Mouse (Mus musculus) CH12.LX (cell line): ENCODE measurements around the gene Hdac4. TPM values are rescaled to one million over a fixed set of nuclear protein-coding genes. Genes with fewer than 3 reads are reported as not detected.

Experiments
- DNase-seq: peaks from one replicate; pipeline ENCODE4 v3.0.0-alpha.2; 2013; ENCODE audit errors: extremely low read depth
- H3K27ac ChIP-seq: 2 replicates; pipeline ENCODE4 v1.5.1; 2012; ENCODE audit warnings: low read depth, mild to moderate bottlenecking, control low read depth, moderate library complexity; ENCODE audit not compliant: insufficient read depth
- H3K27me3 ChIP-seq: replicated peaks from 2 replicates; pipeline ENCODE3; 2012; ENCODE audit warnings: inconsistent platforms
- H3K36me3 ChIP-seq, 2 experiments: replicated peaks in 1 of 2; 2 replicates each; pipeline versions ENCODE3 to v1.6.1; 2012; ENCODE audit warnings: inconsistent platforms in 1 of 2, low read length in 1 of 2, mild to moderate bottlenecking in 1 of 2, mixed read lengths in 1 of 2, moderate library complexity in 1 of 2; ENCODE audit not compliant: control insufficient read depth in 1 of 2, insufficient read depth in 1 of 2
- H3K4me1 ChIP-seq, 2 experiments: 2 replicates each; pipeline ENCODE4 v1.6.1; 2012; ENCODE audit warnings: inconsistent platforms in 1 of 2, moderate library complexity in 1 of 2; ENCODE audit not compliant: insufficient read depth in 2 of 2, control insufficient read depth in 1 of 2
- H3K4me2 ChIP-seq: 2 replicates; pipeline ENCODE4 v1.6.1; 2012; ENCODE audit warnings: low read depth, mild to moderate bottlenecking, control low read depth; ENCODE audit not compliant: poor library complexity, insufficient read depth, severe bottlenecking
- H3K4me3 ChIP-seq, 3 experiments: fragments of 150-350 bp in 1 of 3; sonication (generic) in 1 of 3; replicated peaks in 1 of 3; 2 replicates each; pipeline versions ENCODE3 to v1.5.1; 2011 to 2012; ENCODE audit warnings: low read depth in 2 of 3, low read length in 2 of 3, mild to moderate bottlenecking in 2 of 3, moderate library complexity in 2 of 3, control low read depth in 1 of 3, improper control_type of control experiment in 1 of 3, inconsistent platforms in 1 of 3, mixed read lengths in 1 of 3; ENCODE audit not compliant: poor library complexity in 1 of 3
- H3K79me2 ChIP-seq: replicated peaks from 2 replicates; pipeline ENCODE4 v1.6.1; 2012; ENCODE audit warnings: mild to moderate bottlenecking, moderate library complexity; ENCODE audit not compliant: control insufficient read depth, poor library complexity, insufficient read depth, severe bottlenecking; ENCODE audit errors: extremely low read depth
- H3K9ac ChIP-seq: 2 replicates; pipeline ENCODE4 v1.6.1; 2012; ENCODE audit warnings: low read depth, mild to moderate bottlenecking, control low read depth, moderate library complexity; ENCODE audit not compliant: insufficient read depth
- H3K9me3 ChIP-seq: replicated peaks from 2 replicates; pipeline ENCODE3; 2012; ENCODE audit warnings: low read length, inconsistent platforms, mixed read lengths
- BHLHE40 ChIP-seq: IDR thresholded peaks from 2 replicates; pipeline ENCODE4 v1.6.1; 2011; ENCODE audit warnings: mild to moderate bottlenecking, low read depth, low read length, improper control_type of control experiment
- CHD1 ChIP-seq: IDR thresholded peaks from 2 replicates; pipeline ENCODE4 v1.6.1; 2012; ENCODE audit warnings: low read depth, low read length, improper control_type of control experiment, inconsistent platforms
- CTCF ChIP-seq, 2 experiments: IDR thresholded peaks in 1 of 2; conservative IDR thresholded peaks in 1 of 2; 2 replicates each; pipeline ENCODE4 v1.5.1; 2011 to 2012; ENCODE audit warnings: low read depth in 2 of 2, low read length in 2 of 2, improper control_type of control experiment in 1 of 2, inconsistent platforms in 1 of 2, mild to moderate bottlenecking in 1 of 2, moderate library complexity in 1 of 2
- E2F4 ChIP-seq: IDR thresholded peaks from 2 replicates; pipeline ENCODE4 v1.6.1; 2011; ENCODE audit warnings: low read depth, low read length, improper control_type of control experiment; ENCODE audit not compliant: insufficient replicate concordance
- ELF1 ChIP-seq: IDR thresholded peaks from 2 replicates; pipeline ENCODE4 v1.6.1; 2014; ENCODE audit warnings: low read depth, mild to moderate bottlenecking, inconsistent platforms, low read length, improper control_type of control experiment
- GABPA ChIP-seq: IDR thresholded peaks from 2 replicates; pipeline ENCODE4 v1.6.1; 2012; ENCODE audit warnings: low read depth, low read length, improper control_type of control experiment, inconsistent platforms; ENCODE audit not compliant: insufficient replicate concordance
- HCFC1 ChIP-seq: IDR thresholded peaks from 2 replicates; pipeline ENCODE4 v1.6.1; 2012; ENCODE audit warnings: low read depth, mild to moderate bottlenecking, inconsistent platforms, low read length, improper control_type of control experiment
- JUN ChIP-seq: IDR thresholded peaks from 2 replicates; pipeline ENCODE4 v1.6.1; 2011; ENCODE audit warnings: low read depth, mild to moderate bottlenecking, low read length, improper control_type of control experiment, moderate library complexity; ENCODE audit not compliant: insufficient read depth
- JUND ChIP-seq: conservative IDR thresholded peaks from 2 replicates; pipeline ENCODE4 v1.6.1; 2011; ENCODE audit warnings: low read depth, low read length, improper control_type of control experiment
- KAT2A ChIP-seq: IDR thresholded peaks from 2 replicates; pipeline ENCODE4 v1.6.1; 2012; ENCODE audit warnings: low read length, improper control_type of control experiment, inconsistent platforms; ENCODE audit not compliant: insufficient replicate concordance
- MAFK ChIP-seq: IDR thresholded peaks from 2 replicates; pipeline ENCODE4 v1.6.1; 2011; ENCODE audit warnings: low read length, improper control_type of control experiment; ENCODE audit not compliant: insufficient replicate concordance
- MAX ChIP-seq: IDR thresholded peaks from 2 replicates; pipeline ENCODE4 v1.6.1; 2011; ENCODE audit warnings: low read length, improper control_type of control experiment
- MEF2A ChIP-seq: IDR thresholded peaks from 2 replicates; pipeline ENCODE4 v1.6.1; 2014; ENCODE audit warnings: low read depth, mild to moderate bottlenecking, inconsistent platforms, low read length, improper control_type of control experiment, borderline replicate concordance
- NELFE ChIP-seq: IDR thresholded peaks from 2 replicates; pipeline ENCODE4 v1.6.1; 2011; ENCODE audit warnings: low read depth, low read length, improper control_type of control experiment
- NRF1 ChIP-seq: IDR thresholded peaks from 2 replicates; pipeline ENCODE4 v1.6.1; 2014; ENCODE audit warnings: low read depth, mild to moderate bottlenecking, inconsistent platforms, low read length, improper control_type of control experiment, moderate library complexity
- PAX5 ChIP-seq: IDR thresholded peaks from 2 replicates; pipeline ENCODE4 v1.6.1; 2012; ENCODE audit warnings: low read length, inconsistent platforms, mixed read lengths
- POLR2AphosphoS2 ChIP-seq: IDR thresholded peaks from 2 replicates; pipeline ENCODE4 v1.6.1; 2011; ENCODE audit warnings: low read depth, low read length, improper control_type of control experiment
- RAD21 ChIP-seq: IDR thresholded peaks from 2 replicates; pipeline ENCODE4 v1.6.1; 2011; ENCODE audit warnings: low read depth, mild to moderate bottlenecking, low read length, improper control_type of control experiment, moderate library complexity
- RCOR1 ChIP-seq: conservative IDR thresholded peaks from 2 replicates; pipeline ENCODE4 v1.6.1; 2012; ENCODE audit warnings: low read depth, mild to moderate bottlenecking, inconsistent platforms, low read length, improper control_type of control experiment
- SIN3A ChIP-seq: IDR thresholded peaks from 2 replicates; pipeline ENCODE4 v1.6.1; 2012; ENCODE audit warnings: low read length, improper control_type of control experiment, inconsistent platforms
- TBP ChIP-seq: conservative IDR thresholded peaks from 2 replicates; pipeline ENCODE4 v1.6.1; 2011; ENCODE audit warnings: low read depth, low read length, improper control_type of control experiment
- TCF12 ChIP-seq: IDR thresholded peaks from 2 replicates; pipeline ENCODE4 v1.6.1; 2014; ENCODE audit warnings: low read depth, mild to moderate bottlenecking, inconsistent platforms, low read length, improper control_type of control experiment
- UBTF ChIP-seq: IDR thresholded peaks from 2 replicates; pipeline ENCODE4 v1.6.1; 2012; ENCODE audit warnings: low read depth, mild to moderate bottlenecking, inconsistent platforms, low read length, improper control_type of control experiment, moderate library complexity
- USF1 ChIP-seq: IDR thresholded peaks from 2 replicates; pipeline ENCODE4 v1.6.1; 2014; ENCODE audit warnings: low read depth, mild to moderate bottlenecking, inconsistent platforms, low read length, improper control_type of control experiment
- USF2 ChIP-seq: conservative IDR thresholded peaks from 2 replicates; pipeline ENCODE4 v1.6.1; 2011; ENCODE audit warnings: low read depth, low read length, improper control_type of control experiment
- ZC3H11A ChIP-seq: IDR thresholded peaks from 2 replicates; pipeline ENCODE4 v1.6.1; 2012; ENCODE audit warnings: low read depth, mild to moderate bottlenecking, inconsistent platforms, low read length, improper control_type of control experiment
- ZKSCAN1 ChIP-seq: IDR thresholded peaks from 2 replicates; pipeline ENCODE4 v1.6.1; 2012; ENCODE audit warnings: low read depth, inconsistent platforms, low read length, improper control_type of control experiment, borderline replicate concordance
- ZMIZ1 ChIP-seq: IDR thresholded peaks from 2 replicates; pipeline ENCODE4 v1.6.1; 2012; ENCODE audit warnings: low read depth, mild to moderate bottlenecking, inconsistent platforms, low read length, improper control_type of control experiment
- ZNF384 ChIP-seq: IDR thresholded peaks from 2 replicates; pipeline ENCODE4 v1.6.1; 2012; ENCODE audit warnings: low read depth, low read length, improper control_type of control experiment, inconsistent platforms
- dilution Hi-C: fragments of 300-500 bp; cut with MboI; formaldehyde crosslinking; loops from 2 replicates; pipeline ENCODE4 v1.14.3; 2020; ENCODE audit warnings: low sequenced_read_pairs; ENCODE audit not compliant: extremely low pct_unique_long_range_greater_than_20kb, extremely low pct_ligation_motif_present
- in situ Hi-C: fragments of 300-500 bp; cut with MboI; formaldehyde crosslinking; loops from 3 replicates; pipeline ENCODE4 v1.14.3; 2019; ENCODE audit warnings: low sequenced_read_pairs, low pct_ligation_motif_present, low pct_unique_long_range_greater_than_20kb, mixed read lengths
- polyA plus RNA-seq: library from polyadenylated mRNA; unstranded; fragments of >175 nt; gene quantifications from 2 replicates; pipeline ENCODE4 v1.2.1, GENCODE M21; 2012; ENCODE audit warnings: low read depth; ENCODE audit not compliant: insufficient read length
- total RNA-seq, 2 experiments: library from RNA; depleted of rRNA; stranded (reverse); fragments of 300-350 nt in 1 of 2; fragments of >200 nt in 1 of 2; gene quantifications; 2 replicates each; pipeline ENCODE4 v1.2.3; 2012 to 2014

Gene Hdac4
- total and polyA plus RNA-seq, 3 experiments: 2.4 to 6.3 (median 4.3) TPM

- in situ Hi-C loops: no loop called here
- Histone ChIP-seq H3K36me3 (no peaks in the 10 kb centered on the region), H3K79me2 (no peaks in the 10 kb centered on the region; the same call in 1 of the 2 replicates), H3K4me2 (no peak overlapping the region), H3K27me3 (peaks cover 12% of the 10 kb centered on the region), H3K4me3 (no peak overlapping the region), H3K4me1 (peaks cover 7 to 25% of the 10 kb centered on the region in 2 experiments), H3K9ac (no peak overlapping the region; the same call in 1 of the 2 replicates), H3K27ac (no peak overlapping the region), H3K9me3 (no peaks in the 10 kb centered on the region)
- no peak for DNase-seq
- TF ChIP-seq NELFE (no peak), E2F4 (no peak), UBTF (no peak), ELF1 (0 out of 2 replicates have a peak, but pooled peaks have one; percentile 12)
- dilution Hi-C loops: no loop called here
Measured at GRCm38 (mm10) chr1:92181970-92182369, 13.5 kb downstream of the Hdac4 start.

- H3K4me3 ChIP-seq: peak overlapping the region; percentile 58 to 82 (median 66)
- dilution Hi-C loops (no loop called here), in situ Hi-C loops (no loop called here)
- peak overlapping the region; percentile 98 for H3K9ac ChIP-seq
- peak overlapping the region; percentile 95 for H3K4me2 ChIP-seq
- H3K79me2 ChIP-seq: no peaks in the 10 kb centered on the region; the same call in 1 of the 2 replicates
- no peaks in the 10 kb centered on the region for H3K36me3 ChIP-seq
- peak overlapping the region; percentile 93 for H3K27ac ChIP-seq
- H3K4me1 ChIP-seq: peaks cover 7 to 25% of the 10 kb centered on the region in 2 experiments
- peak; percentile 99 for DNase-seq
- H3K9me3 ChIP-seq: no peaks in the 10 kb centered on the region
- H3K27me3 ChIP-seq: peaks cover 7% of the 10 kb centered on the region
- TF ChIP-seq RCOR1 (no peak), HCFC1 (peak; percentile 50), MAX (peak; percentile 68; the same call in 1 of the 2 replicates), ZMIZ1 (peak; percentile 65), ZNF384 (no peak; the same call in 1 of the 2 replicates), NRF1 (peak; percentile 89), CHD1 (no peak), USF2 (peak; percentile 77), POLR2AphosphoS2 (peak; percentile 85), CTCF (conservative IDR thresholded peaks at IDR 0.05 in 1 of 2, IDR thresholded peaks at IDR 0.05 in 1 of 2; ENCODE audit: low read depth in 2 of 2, low read length in 2 of 2) (no peak), JUND (no peak), E2F4 (no peak), ZKSCAN1 (no peak), BHLHE40 (peak; percentile 78), TCF12 (peak; percentile 78), RAD21 (no peak), KAT2A (0 out of 2 replicates have a peak, but pooled peaks have one; percentile 47), ELF1 (no peak; the same call in none of the 2 replicates), SIN3A (peak; percentile 76), USF1 (peak; percentile 92), MAFK (no peak), MEF2A (0 out of 2 replicates have a peak, but pooled peaks have one; percentile 37), GABPA (no peak), TBP (0 out of 2 replicates have a peak, but pooled peaks have one; percentile 10), JUN (no peak), ZC3H11A (no peak), PAX5 (no peak)
Measured at GRCm38 (mm10) chr1:92180141-92181137, 15.1 kb downstream of the Hdac4 start.
